Mouse (Mus musculus) kidney, adult 2 months (tissue): Measurements from ENCODE around the gene Nub1.

ENCODE experiments used
- CTCF ChIP-seq: fragments of 200-500 bp; conservative IDR thresholded peaks from 2 replicates; pipeline ENCODE4 v1.5.1; 2011; ENCODE audit warnings: low read depth, mild to moderate bottlenecking, control low read depth, low read length, moderate library complexity, mixed read lengths; ENCODE audit not compliant: insufficient read depth, insufficient read length
- POLR2A ChIP-seq: fragments of 200-500 bp; IDR thresholded peaks from one replicate; pipeline ENCODE4 v1.6.1; 2011; ENCODE audit warnings: low read depth, low read length, control low read depth

DNA sequence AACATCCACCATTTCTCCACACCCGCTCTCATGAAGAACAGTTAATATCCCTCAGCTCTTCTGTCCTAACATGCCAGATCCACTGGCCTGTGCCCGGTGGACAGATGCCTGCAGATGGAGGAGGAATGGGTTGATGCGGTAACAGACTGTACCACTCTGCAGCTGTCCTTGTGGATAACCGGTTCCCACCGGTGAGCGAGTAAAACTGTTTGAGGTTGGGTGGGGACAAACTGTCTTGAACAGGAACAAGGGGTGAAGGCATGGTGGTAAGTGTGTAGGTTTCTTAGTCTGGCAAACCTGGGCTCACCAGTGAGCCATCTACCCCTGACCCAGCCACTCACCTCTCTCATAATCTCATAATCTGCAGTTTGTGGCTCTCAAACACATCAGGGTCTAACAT, 34.0 kb upstream of the Nub1 start:
- TF ChIP-seq CTCF (no peak), POLR2A (no peak)
